Mouse (Mus musculus): ENCODE results near the gene Acta2. TPM values are rescaled to one million over a fixed set of nuclear protein-coding genes. Genes with fewer than 3 reads are reported as not detected.

The Acta2 gene
- total and polyA plus RNA-seq, 3 experiments = 0.13 to 0.31 TPM; not detected in 1

GRCm38 (mm10) chr19:34295442-34295841 lies 40.1 kb upstream of the Acta2 start:
- H3K27ac ChIP-seq (ENCODE audit: insufficient read depth, low read depth) = peak overlapping the region; percentile 34; the same call in 1 of the 2 replicates
- peaks cover 27 to 85% of the 10 kb centered on the region in 2 experiments for H3K4me1 ChIP-seq (ENCODE audit: control insufficient read depth in 1 of 2, insufficient read depth in 2 of 2)

DNA sequence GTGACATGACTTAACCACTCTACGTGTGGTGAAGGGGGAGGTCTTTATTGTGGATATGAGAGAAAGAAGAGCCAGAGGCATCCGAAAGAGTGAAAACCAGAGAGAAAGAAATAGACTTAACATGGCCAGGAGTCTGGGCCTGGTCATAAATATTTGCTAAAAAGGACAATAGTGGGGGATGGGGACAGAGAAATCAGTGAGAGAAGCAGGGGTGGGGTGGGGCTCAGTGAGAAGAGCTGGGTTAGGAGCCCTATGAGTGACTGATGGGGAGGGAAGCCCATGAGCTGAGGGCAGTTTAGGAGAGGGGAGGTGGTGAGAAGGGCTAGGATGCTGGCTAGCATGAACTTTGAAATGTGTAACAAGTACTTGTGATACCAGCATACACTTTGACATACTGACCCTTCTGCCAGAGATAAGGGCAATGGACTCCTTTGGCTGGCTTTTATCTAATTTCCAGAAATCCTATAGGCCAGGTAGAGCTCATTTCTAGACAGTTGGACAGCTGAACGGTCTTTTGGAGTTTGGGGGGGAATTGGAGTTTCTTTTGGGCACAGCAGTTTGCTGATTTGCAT lies 38.1 kb upstream of the Acta2 start:
- peaks cover 6 to 11% of the 10 kb centered on the region in 2 experiments for H3K36me3 ChIP-seq (replicated peaks in 1 of 2; ENCODE audit: control insufficient read depth in 1 of 2, insufficient read depth in 1 of 2, low read length in 1 of 2)
- peaks cover 49% of the 10 kb centered on the region for H3K79me2 ChIP-seq (replicated peaks; ENCODE audit: control insufficient read depth, extremely low read depth, insufficient read depth, poor library complexity, severe bottlenecking)
- peak overlapping the region; percentile 67 to 89 (median 73) for H3K4me3 ChIP-seq (replicated peaks in 1 of 3; ENCODE audit: low read depth in 2 of 3, low read length in 2 of 3, poor library complexity in 1 of 3)
- in situ Hi-C loops (cut with MboI; ENCODE audit: low pct_ligation_motif_present, low pct_unique_long_range_greater_than_20kb, low sequenced_read_pairs) (no loop called here), dilution Hi-C loops (cut with MboI; ENCODE audit: extremely low pct_ligation_motif_present, extremely low pct_unique_long_range_greater_than_20kb, low sequenced_read_pairs) (no loop called here)
- H3K9ac ChIP-seq (ENCODE audit: insufficient read depth, low read depth) = peak overlapping the region; percentile 100
- TF ChIP-seq CHD2 (IDR thresholded peaks at IDR 0.05; ENCODE audit: low read length) (peak; percentile 52; the same call in 1 of the 2 replicates), MAX (IDR thresholded peaks at IDR 0.05; ENCODE audit: low read length) (no peak)
- peak overlapping the region; percentile 68; the same call in 1 of the 2 replicates for H3K27ac ChIP-seq (ENCODE audit: insufficient read depth, low read depth)
- no peaks in the 10 kb centered on the region for H3K27me3 ChIP-seq (replicated peaks)
- no peak for DNase-seq (ENCODE audit: extremely low read depth)
- peak overlapping the region; percentile 98 for H3K4me2 ChIP-seq (ENCODE audit: insufficient read depth, low read depth, poor library complexity, severe bottlenecking)
- no peaks in the 10 kb centered on the region for H3K9me3 ChIP-seq (replicated peaks; ENCODE audit: low read length)
- peaks cover 25 to 82% of the 10 kb centered on the region in 2 experiments for H3K4me1 ChIP-seq (ENCODE audit: control insufficient read depth in 1 of 2, insufficient read depth in 2 of 2)

More at GRCm38 (mm10) chr19:34295442-34295841, 40.1 kb upstream of the Acta2 start:
- TF ChIP-seq E2F4 (IDR thresholded peaks at IDR 0.05; ENCODE audit: insufficient replicate concordance, low read depth, low read length) (no peak), IRF4 (IDR thresholded peaks at IDR 0.05; ENCODE audit: low read depth, low read length) (0 out of 2 replicates have a peak, but pooled peaks have one; percentile 9), TCF12 (IDR thresholded peaks at IDR 0.05; ENCODE audit: low read depth, low read length) (no peak), SMC3 (IDR thresholded peaks at IDR 0.05; ENCODE audit: low read depth, low read length) (no peak), HCFC1 (IDR thresholded peaks at IDR 0.05; ENCODE audit: low read depth, low read length) (no peak), ZNF384 (IDR thresholded peaks at IDR 0.05; ENCODE audit: low read depth, low read length) (no peak), MYC (IDR thresholded peaks at IDR 0.05; ENCODE audit: low read depth, low read length) (0 out of 2 replicates have a peak, but pooled peaks have one; percentile 52), CHD2 (IDR thresholded peaks at IDR 0.05; ENCODE audit: low read length) (no peak), ZMIZ1 (IDR thresholded peaks at IDR 0.05; ENCODE audit: low read depth, low read length) (no peak), ETS1 (conservative IDR thresholded peaks at IDR 0.05; ENCODE audit: low read depth, low read length) (peak; percentile 30; the same call in 1 of the 2 replicates), CHD1 (IDR thresholded peaks at IDR 0.05; ENCODE audit: low read depth, low read length) (peak; percentile 77; the same call in 1 of the 2 replicates), MEF2A (IDR thresholded peaks at IDR 0.05; ENCODE audit: borderline replicate concordance, low read depth, low read length) (0 out of 2 replicates have a peak, but pooled peaks have one; percentile 18), KAT2A (IDR thresholded peaks at IDR 0.05; ENCODE audit: insufficient replicate concordance, low read length) (no peak), SIN3A (IDR thresholded peaks at IDR 0.05; ENCODE audit: low read length) (0 out of 2 replicates have a peak, but pooled peaks have one; percentile 16), MAFK (IDR thresholded peaks at IDR 0.05; ENCODE audit: insufficient replicate concordance, low read length) (no peak), JUN (IDR thresholded peaks at IDR 0.05; ENCODE audit: insufficient read depth, low read depth, low read length) (no peak), MAX (IDR thresholded peaks at IDR 0.05; ENCODE audit: low read length) (peak; percentile 79), MXI1 (IDR thresholded peaks at IDR 0.05; ENCODE audit: low read depth, low read length) (0 out of 2 replicates have a peak, but pooled peaks have one; percentile 48), ELF1 (IDR thresholded peaks at IDR 0.05; ENCODE audit: low read depth, low read length) (no peak), NRF1 (IDR thresholded peaks at IDR 0.05; ENCODE audit: low read depth, low read length) (no peak), GABPA (IDR thresholded peaks at IDR 0.05; ENCODE audit: insufficient replicate concordance, low read depth, low read length) (no peak), MAZ (IDR thresholded peaks at IDR 0.05; ENCODE audit: low read depth, low read length) (no peak), USF2 (conservative IDR thresholded peaks at IDR 0.05; ENCODE audit: low read depth, low read length) (no peak), PAX5 (IDR thresholded peaks at IDR 0.05; ENCODE audit: low read length) (no peak)
- in situ Hi-C loops (cut with MboI; ENCODE audit: low pct_ligation_motif_present, low pct_unique_long_range_greater_than_20kb, low sequenced_read_pairs) (no loop called here), dilution Hi-C loops (cut with MboI; ENCODE audit: extremely low pct_ligation_motif_present, extremely low pct_unique_long_range_greater_than_20kb, low sequenced_read_pairs) (no loop called here)
- Histone ChIP-seq H3K4me3 (replicated peaks in 1 of 3; ENCODE audit: low read depth in 2 of 3, low read length in 2 of 3, poor library complexity in 1 of 3) (peak overlapping the region in 1 of 3 experiments; percentile 89), H3K79me2 (replicated peaks; ENCODE audit: control insufficient read depth, extremely low read depth, insufficient read depth, poor library complexity, severe bottlenecking) (peaks cover 60% of the 10 kb centered on the region), H3K9ac (ENCODE audit: insufficient read depth, low read depth) (peak overlapping the region; percentile 50), H3K27me3 (replicated peaks) (no peaks in the 10 kb centered on the region), H3K9me3 (replicated peaks; ENCODE audit: low read length) (no peaks in the 10 kb centered on the region), H3K36me3 (replicated peaks in 1 of 2; ENCODE audit: control insufficient read depth in 1 of 2, insufficient read depth in 1 of 2, low read length in 1 of 2) (peaks cover 9 to 22% of the 10 kb centered on the region in 2 experiments), H3K4me2 (ENCODE audit: insufficient read depth, low read depth, poor library complexity, severe bottlenecking) (peak overlapping the region; percentile 33)
- DNase-seq (ENCODE audit: extremely low read depth) = no peak

All from CH12.LX (cell line).